Mouse (Mus musculus): Measurements from ENCODE around the gene Tcf20. TPM values are rescaled to one million over a fixed set of nuclear protein-coding genes. Genes with fewer than 3 reads are reported as not detected.

Gene Tcf20
- total and polyA plus RNA-seq, 3 experiments: 34.7 to 92.0 (median 91.8) TPM

GRCm38 (mm10) chr15:82906574-82907061 lies 81.1 kb downstream of the Tcf20 start:
- Histone ChIP-seq H3K4me3 (ENCODE audit: control insufficient read depth in 1 of 2, insufficient read depth in 1 of 2, low read depth in 2 of 2, low read length in 2 of 2) (no peak overlapping the region), H3K79me2 (ENCODE audit: control insufficient read depth, insufficient read depth, low read length, poor library complexity) (no peaks in the 10 kb centered on the region), H3K27ac (ENCODE audit: control insufficient read depth, low read depth, low read length) (no peak overlapping the region), H3K4me1 (ENCODE audit: control insufficient read depth in 1 of 2, insufficient read depth in 2 of 2, low read length in 2 of 2) (no peaks in the 10 kb centered on the region), H3K36me3 (ENCODE audit: control insufficient read depth in 1 of 2, insufficient read depth in 2 of 2, low read length in 2 of 2) (no peaks in the 10 kb centered on the region), H3K9me3 (replicated peaks; ENCODE audit: insufficient read depth, low read length) (no peaks in the 10 kb centered on the region), H3K9ac (ENCODE audit: control insufficient read depth, low read depth, low read length, poor library complexity, severe bottlenecking) (no peak overlapping the region), H3K27me3 (ENCODE audit: control insufficient read depth in 1 of 2, insufficient read depth in 2 of 2, low read length in 2 of 2) (peaks cover 5 to 10% of the 10 kb centered on the region in 2 experiments)
- no peak for DNase-seq (ENCODE audit: low read depth, low spot score)
- TF ChIP-seq CTCF (IDR thresholded peaks at IDR 0.05 in 2 of 3, conservative IDR thresholded peaks at IDR 0.05 in 1 of 3; ENCODE audit: control insufficient read depth in 1 of 3, insufficient read depth in 1 of 3, low read depth in 2 of 3, low read length in 3 of 3, poor library complexity in 1 of 3, severe bottlenecking in 1 of 3) (peak in 1 of 3 experiments; percentile 1; a peak in 1 of 6 replicates), SMC3 (IDR thresholded peaks at IDR 0.05; ENCODE audit: low read depth, low read length) (peak; percentile 8; the same call in 1 of the 2 replicates), MYB (IDR thresholded peaks at IDR 0.05; ENCODE audit: low read depth, low read length) (no peak), ZMIZ1 (IDR thresholded peaks at IDR 0.05; ENCODE audit: low read depth, low read length) (no peak)

- Histone ChIP-seq H3K9ac (ENCODE audit: control insufficient read depth, low read depth, low read length, poor library complexity, severe bottlenecking) (no peak overlapping the region), H3K27me3 (ENCODE audit: control insufficient read depth in 1 of 2, insufficient read depth in 2 of 2, low read length in 2 of 2) (peaks cover 5 to 10% of the 10 kb centered on the region in 2 experiments), H3K4me3 (ENCODE audit: control insufficient read depth in 1 of 2, insufficient read depth in 1 of 2, low read depth in 2 of 2, low read length in 2 of 2) (no peak overlapping the region), H3K36me3 (ENCODE audit: control insufficient read depth in 1 of 2, insufficient read depth in 2 of 2, low read length in 2 of 2) (no peaks in the 10 kb centered on the region), H3K27ac (ENCODE audit: control insufficient read depth, low read depth, low read length) (no peak overlapping the region), H3K4me1 (ENCODE audit: control insufficient read depth in 1 of 2, insufficient read depth in 2 of 2, low read length in 2 of 2) (peaks cover 0 to under 1% of the 10 kb centered on the region in 2 experiments; a peak in 1 of 4 replicates), H3K79me2 (ENCODE audit: control insufficient read depth, insufficient read depth, low read length, poor library complexity) (no peaks in the 10 kb centered on the region), H3K9me3 (replicated peaks; ENCODE audit: insufficient read depth, low read length) (no peaks in the 10 kb centered on the region)
- DNase-seq (ENCODE audit: low read depth, low spot score): no peak
- no peak for TF ChIP-seq TAL1 (IDR thresholded peaks at IDR 0.05; ENCODE audit: low read length)
- no peak for TF ChIP-seq RAD21 (IDR thresholded peaks at IDR 0.05; ENCODE audit: low read depth, low read length)
- TF ChIP-seq ZKSCAN1 (IDR thresholded peaks at IDR 0.05; ENCODE audit: low read depth, low read length): no peak
- TF ChIP-seq MEF2A (IDR thresholded peaks at IDR 0.05; ENCODE audit: extremely low read depth, insufficient replicate concordance, low read depth, low read length, poor library complexity, severe bottlenecking): no peak
- no peak for TF ChIP-seq KAT2A (conservative IDR thresholded peaks at IDR 0.05; ENCODE audit: low read depth, low read length)
- TF ChIP-seq CTCF (IDR thresholded peaks at IDR 0.05 in 2 of 3, conservative IDR thresholded peaks at IDR 0.05 in 1 of 3; ENCODE audit: control insufficient read depth in 1 of 3, insufficient read depth in 1 of 3, low read depth in 2 of 3, low read length in 3 of 3, poor library complexity in 1 of 3, severe bottlenecking in 1 of 3): no peak
- no peak for TF ChIP-seq ZNF384 (IDR thresholded peaks at IDR 0.05; ENCODE audit: low read depth, low read length)
- no peak for TF ChIP-seq BHLHE40 (IDR thresholded peaks at IDR 0.05; ENCODE audit: borderline replicate concordance, low read depth, low read length)
- no peak for TF ChIP-seq CHD1 (IDR thresholded peaks at IDR 0.05; ENCODE audit: low read depth, low read length)
- no peak for TF ChIP-seq NELFE (IDR thresholded peaks at IDR 0.05; ENCODE audit: low read depth, low read length)
Measured at GRCm38 (mm10) chr15:82905431-82906395, 82.0 kb downstream of the Tcf20 start.

Data from MEL (cell line).